Mouse (Mus musculus) urinary bladder, postnatal 36 days (tissue): Measurements from ENCODE around the gene St6galnac6.
A peak's percentile ranks its signal among the peaks of the same experiment; 100 is the strongest.

Experiments used
- DNase-seq, 2 experiments: peaks; one replicate each; pipeline ENCODE4 v3.0.0; 2022; ENCODE audit warnings: low spot score in 2 of 2, mixed read lengths in 1 of 2

The St6galnac6 gene

DNA sequence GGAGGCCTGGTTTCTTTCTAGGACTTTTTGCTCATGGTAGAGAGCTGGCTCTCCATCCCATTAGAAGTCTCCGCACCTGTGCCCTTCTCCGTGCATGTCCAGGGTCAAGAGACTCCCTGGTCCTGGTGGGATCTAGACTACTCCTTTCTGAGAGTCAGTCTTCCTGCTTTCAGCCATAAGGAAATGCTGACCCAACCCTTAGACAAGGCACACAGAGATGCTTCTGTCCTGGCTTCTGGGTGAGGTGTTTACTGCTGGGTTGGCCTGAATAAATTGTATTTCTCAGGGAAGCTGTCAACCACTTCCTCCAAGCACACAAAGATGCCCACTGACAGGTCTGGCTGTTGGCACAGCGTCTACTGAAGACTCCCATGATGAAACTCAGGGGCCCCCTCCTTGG, at the start of gene St6galnac6:
Gene St6galnac6 (plus strand): TSS at position 301 of the 400 bp plus-strand sequence.
- no peak for DNase-seq

DNA sequence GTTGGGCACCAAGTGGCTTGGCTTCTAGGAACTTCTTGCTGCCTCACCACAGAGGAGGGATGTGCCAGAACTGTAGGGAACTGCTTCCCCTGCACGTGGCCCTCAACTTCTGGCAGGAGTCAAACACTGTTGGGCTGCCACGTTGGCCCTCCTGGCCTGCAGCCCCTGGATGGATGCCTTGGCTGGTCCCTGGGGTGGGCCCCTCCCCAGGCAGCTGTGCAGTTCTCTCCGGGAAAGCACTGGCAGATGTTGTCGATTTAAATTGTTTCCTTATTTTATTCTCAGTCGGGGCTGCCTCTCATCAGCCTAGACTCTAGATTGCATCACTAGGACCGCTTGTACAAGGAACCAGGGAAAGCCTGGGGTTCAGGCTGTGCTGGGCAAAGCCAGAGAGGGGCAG, 49.7 kb upstream of the St6galnac6 start:
- peak in 1 of 2 experiments; percentile 83 for DNase-seq

DNA sequence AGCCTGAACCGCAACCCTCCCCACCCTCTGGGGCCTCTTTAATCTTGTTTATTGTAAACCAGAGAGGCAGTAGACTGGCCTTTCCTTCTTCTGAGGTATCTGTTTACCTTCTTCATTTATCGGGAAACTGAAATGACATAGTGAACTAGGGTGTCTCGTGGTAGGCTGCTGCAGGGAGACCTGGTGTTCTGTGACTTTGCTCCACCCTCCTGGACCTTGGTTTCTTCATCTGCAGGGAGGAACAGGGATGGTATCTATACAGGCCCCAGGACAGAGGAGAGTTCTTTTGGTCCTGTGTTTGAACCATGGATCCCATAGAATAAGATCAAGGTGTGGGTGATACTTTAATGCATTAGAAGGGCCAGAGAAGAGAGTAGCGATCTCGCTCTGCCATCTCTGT, 48.3 kb upstream of the St6galnac6 start:
- DNase-seq: no peak

DNA sequence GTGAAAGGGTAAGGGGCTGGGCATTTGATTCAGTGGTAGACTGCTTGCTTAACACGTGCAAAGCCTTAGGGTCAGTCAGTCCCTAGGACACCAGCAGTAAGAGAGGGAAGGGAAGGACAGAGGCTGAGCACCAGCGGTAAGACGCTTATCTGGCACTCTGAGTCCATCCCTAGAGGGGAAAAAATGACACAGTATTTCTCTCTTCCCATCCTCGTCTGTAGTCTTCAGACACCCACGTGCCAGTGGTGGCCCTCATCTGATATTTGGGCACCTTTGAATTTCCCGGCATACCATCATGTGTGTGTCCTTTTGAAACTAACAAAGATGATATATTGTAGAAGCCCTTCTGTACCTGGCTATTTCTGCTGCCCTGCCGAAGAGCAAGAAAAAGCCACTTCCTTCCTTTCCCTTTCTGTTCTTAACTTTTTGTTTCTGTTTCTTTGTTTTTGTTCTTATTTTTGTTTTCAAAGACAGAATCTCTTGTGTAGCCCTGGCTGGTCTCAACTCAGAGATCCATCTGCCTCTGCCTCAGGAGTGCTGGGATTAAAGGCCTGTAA, 45.8 kb upstream of the St6galnac6 start:
- DNase-seq: no peak

DNA sequence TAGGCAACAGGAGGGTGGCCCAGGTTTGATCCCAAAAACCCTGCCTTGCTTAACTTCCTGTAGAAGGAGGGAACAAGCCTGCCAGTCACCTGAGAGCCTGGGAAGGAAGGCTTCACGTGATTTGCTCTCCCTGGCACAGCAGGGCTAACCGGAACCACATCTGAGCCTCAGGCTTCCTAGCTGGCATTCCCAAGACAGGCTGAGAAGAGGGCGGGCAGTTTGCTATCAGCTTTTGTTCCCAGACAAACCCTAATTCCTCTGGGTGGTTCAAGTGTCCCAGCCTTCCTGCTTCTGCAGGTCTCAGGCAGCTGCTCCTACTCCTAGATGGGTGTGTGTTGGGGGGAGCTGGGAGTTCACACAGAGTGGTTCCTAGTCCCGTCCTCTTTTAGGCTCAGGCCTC, 44.0 kb upstream of the St6galnac6 start:
- DNase-seq: no peak

DNA sequence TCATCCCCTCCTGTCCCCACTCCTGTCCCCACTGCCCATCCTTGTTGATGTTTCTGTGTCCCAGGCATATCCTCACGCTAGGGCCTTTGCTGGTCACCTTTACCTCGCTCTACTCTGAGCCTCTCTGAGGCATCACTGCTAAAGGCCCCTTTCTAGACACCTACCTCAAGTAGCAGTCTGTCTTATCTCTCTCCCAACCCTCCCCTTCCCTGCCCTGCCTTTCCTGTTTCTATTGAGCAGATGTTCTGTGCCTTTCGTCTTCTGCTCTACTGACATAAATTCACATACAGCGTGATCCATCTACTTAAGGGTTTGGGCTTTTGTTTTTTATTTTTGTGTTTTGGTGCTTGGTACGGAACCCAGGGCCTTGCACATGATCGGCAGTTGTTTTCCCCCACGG, 43.5 kb upstream of the St6galnac6 start:
- DNase-seq: no peak

DNA sequence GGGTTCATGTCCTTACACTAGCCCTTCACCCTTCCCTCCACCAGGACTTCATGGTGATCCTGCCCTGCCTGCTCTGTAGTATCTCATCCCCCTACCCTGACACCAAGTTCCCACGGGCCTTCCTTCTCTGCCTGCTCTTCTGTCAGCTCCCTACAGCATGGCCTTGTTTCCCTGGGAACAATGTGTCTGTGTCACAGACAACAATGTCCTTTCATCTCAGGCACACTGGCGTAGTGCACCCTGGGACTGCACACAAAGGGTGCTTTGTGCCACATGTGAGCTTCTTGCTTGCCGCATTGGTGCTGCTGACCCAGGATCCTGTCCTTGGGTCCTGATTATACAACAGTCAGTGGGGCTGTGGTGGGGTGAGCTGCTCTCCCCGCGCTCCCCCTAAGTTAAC, 39.9 kb upstream of the St6galnac6 start:
- no peak for DNase-seq

DNA sequence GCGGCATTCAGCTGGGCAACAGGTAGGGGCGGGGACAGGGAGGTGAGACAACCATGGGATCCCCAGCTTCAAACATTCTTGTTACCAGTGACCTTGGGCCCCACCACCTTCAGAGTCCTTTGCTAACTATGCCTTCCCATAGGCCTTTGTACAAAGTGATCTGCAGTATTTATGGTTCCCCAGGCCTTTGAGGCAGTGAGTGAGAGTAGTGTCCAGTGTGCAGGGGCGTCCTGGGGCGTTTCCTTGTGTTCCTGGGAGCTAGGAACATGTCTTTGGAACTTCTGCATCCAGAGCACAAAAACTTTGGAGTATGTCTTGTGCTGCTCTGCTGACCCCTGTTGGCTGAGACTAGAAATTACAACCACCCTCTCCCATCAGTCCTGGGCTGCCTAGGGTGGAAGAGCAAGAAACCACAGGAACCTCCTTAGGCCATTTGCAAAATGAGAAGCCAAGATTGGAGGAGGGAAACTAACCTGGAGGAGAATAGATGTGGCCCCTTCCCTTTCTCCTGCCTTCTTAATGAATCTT, 32.9 kb upstream of the St6galnac6 start:
- DNase-seq: peak; percentile 58 to 63

DNA sequence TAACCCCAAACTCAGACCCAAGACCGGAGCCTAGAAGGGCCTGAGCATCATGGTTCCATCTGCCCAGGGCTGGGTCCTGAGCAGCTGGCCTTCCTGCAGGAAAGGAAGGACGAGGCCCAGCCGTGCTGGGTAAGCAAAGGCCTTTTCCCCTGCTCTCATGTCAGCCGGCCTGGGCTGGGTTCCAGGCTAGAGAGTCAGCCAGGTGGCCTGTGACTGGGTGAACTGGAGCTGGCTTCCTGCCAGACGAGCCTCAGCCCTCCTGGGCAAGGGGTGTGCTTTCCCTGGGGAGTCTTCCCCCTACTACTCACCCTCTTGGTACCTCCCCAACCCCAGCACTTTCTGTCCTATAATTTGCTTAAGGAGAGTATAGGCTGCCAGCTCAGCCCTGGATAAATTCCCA, 31.4 kb upstream of the St6galnac6 start:
- no peak for DNase-seq

DNA sequence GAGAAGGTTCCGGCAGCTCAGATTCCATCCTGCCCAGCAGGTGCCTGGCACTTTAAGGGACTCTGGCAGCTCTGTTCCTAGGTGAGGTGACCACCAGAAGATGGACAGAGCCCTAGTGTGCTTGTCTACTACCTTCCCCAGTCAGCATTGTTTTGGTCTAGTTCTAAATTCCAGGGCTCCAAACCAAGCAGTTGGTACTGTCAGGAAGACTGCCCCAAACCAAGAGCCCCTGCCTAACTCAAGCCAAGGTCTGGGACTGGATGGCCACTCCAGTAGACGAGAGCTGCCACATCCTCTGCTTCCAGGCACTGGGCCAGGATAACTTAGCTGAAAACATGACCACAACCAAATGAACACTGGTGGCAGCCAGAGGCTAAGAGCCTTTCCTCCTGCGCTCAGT, 30.6 kb upstream of the St6galnac6 start:
- no peak for DNase-seq

DNA sequence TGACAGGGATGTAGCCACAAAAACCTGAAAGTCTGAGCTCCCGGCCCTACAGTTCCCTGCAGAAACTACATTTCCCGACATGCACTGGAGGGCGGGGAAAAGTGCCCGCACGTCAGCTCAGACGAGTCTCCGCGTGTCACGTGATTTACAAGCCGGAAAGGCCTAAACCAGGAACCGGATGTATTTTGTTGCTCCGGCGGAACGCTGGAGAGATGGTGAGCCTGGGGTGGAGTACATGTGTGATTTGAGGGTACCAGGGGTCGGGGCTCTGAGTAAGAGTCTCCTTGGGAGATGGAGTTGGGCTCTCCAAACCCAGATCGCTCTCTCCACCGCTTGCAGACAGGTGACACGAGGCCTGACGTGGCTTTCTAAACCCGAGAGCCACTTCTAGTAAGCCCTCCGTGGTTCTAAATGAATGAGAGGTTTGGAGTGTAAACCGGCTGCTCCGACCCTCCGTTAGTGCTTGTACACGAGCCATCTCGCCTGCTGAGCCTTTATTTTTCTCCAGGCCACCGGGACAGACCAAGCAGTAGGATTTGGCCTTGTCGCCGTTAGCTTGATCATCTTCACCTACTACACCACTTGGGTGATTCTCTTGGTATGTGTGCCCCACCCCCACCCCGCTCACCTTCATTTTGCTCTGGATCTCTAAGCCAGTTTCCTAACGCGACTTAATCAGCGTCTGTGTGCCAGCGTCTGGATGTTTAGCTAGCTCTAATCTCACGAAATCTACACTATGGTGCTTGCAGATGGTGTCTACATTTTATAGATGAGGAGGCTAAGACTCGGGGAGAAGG, 28.6 kb upstream of the St6galnac6 start, which contains the start of gene Dpm2:
Gene Dpm2 (plus strand): TSS at position 161 of the 797 bp plus-strand sequence.
- peak; percentile 81 to 91 for DNase-seq

DNA sequence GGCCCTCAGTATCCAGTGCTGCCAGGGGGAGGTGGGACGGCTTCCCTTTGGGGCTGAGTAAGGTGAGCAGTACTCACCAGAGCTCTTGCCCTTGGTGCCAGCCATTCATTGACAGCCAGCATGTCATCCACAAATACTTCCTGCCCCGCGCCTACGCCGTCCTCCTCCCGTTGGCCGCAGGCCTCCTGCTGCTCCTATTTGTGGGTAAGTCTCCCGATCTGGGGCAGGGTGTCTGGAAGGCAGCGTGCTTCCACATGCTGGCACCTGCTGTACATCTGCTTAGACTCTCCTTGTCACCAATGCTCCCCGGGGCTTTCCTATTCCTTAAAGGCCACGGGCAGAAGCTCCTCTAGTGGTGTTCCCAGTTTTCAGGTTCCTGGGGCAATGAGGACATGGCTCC, 27.3 kb upstream of the St6galnac6 start:
- DNase-seq: no peak

DNA sequence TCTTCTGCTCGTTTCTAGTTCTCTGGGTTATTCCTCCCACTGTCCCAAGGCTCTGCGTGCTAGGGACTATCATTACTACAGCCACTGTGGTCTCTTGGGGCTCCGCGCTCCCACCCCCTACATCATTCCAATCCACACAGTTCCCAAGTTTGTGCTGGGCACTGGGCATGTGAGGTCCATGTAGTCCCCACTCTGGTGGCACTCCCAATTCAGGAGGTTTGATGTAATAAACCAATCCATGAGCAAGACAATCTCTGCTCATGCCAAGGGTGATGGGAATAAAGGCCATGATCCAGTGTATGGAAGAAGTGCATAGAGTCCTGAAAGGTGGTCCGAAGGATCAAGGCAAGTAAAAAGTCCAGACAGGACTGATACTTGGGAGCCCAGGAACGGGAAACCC, 25.0 kb upstream of the St6galnac6 start, which contains the start of gene Pip5kl1:
Gene Pip5kl1 (plus strand): TSS at position 301 of the 400 bp plus-strand sequence.
- DNase-seq: no peak

DNA sequence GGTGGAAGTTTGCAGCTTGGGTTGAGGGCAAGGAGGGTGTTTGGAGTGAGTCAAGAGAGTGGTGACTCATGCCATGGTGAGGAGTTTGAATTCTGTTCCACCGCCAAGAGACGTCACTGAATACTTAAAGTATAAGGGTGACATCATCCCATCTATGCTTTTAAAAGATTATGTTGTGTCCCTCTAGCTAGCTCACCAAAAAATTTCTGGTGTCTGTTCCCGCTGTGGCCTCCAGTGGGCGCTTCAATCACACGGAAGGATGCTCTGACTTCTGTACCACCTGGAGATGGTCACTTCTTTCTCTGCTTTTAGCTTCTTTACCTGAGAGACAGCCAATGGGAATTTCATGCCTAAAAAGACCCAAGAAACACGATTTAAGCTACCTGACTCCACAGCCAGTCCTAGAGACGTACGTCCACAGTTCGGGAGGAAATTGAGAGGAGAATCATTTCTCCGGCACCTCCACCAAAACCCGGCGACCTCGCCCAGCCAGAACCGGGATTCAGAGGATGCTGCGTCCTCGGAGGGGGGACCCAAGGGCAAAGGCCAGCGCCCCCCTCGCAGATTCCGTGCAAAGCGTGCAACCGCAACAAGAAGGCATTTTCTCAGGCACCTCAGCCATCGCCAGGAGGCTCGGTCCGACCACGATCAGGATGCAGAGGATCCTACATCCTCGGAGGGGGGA, 24.5 kb upstream of the St6galnac6 start:
- DNase-seq: peak in 1 of 2 experiments; percentile 40

DNA sequence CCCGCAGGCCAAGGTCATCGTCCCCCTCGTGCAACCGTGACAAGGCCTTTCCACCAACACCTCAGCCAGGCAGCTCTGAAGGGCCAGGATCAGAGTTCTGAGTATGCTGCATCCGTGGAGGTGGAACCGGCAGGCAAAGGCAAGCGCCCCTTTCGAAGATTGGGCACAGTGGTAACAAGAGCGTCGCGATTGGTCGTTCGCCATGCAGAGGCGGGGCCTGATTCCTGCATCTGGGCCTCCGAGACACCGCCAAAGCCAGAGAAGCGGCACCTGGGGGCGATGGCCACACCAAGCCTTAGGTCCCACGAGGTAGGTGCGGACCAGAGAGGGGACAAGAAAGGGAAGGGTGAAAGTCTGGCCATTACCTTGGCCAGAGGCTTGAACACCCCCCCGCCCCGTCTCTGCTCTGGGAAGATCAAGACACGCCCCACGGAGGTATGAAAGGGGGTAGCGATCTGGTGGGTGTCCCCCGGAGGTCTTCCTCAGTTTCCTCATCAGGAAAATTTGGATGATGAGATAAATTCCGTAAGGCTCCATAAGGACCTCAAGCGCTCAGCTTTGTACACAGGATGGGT, 23.8 kb upstream of the St6galnac6 start, which contains the start of gene 9430097D07Rik:
Gene 9430097D07Rik (minus strand): TSS at position 99 of the 575 bp plus-strand sequence.
- DNase-seq: no peak

DNA sequence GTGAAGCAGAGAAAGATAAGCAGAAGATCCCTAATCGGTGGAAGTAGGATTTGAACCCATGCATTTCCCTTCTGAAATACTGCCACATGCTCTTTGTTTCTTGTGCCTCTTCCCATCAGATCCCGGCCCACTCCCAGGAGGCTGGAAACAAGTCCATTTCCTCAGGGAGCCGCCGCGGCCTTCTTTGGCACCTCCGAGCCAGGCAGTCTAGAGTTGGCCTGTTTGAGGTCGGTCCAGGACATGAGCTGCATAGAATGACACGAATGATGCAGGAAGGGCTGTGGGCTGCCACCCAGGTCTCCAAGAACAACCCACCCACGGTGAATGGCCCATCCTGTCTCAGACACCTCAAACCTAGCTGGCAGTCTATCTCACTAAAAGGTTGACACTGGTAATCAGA, 23.0 kb upstream of the St6galnac6 start:
- no peak for DNase-seq

DNA sequence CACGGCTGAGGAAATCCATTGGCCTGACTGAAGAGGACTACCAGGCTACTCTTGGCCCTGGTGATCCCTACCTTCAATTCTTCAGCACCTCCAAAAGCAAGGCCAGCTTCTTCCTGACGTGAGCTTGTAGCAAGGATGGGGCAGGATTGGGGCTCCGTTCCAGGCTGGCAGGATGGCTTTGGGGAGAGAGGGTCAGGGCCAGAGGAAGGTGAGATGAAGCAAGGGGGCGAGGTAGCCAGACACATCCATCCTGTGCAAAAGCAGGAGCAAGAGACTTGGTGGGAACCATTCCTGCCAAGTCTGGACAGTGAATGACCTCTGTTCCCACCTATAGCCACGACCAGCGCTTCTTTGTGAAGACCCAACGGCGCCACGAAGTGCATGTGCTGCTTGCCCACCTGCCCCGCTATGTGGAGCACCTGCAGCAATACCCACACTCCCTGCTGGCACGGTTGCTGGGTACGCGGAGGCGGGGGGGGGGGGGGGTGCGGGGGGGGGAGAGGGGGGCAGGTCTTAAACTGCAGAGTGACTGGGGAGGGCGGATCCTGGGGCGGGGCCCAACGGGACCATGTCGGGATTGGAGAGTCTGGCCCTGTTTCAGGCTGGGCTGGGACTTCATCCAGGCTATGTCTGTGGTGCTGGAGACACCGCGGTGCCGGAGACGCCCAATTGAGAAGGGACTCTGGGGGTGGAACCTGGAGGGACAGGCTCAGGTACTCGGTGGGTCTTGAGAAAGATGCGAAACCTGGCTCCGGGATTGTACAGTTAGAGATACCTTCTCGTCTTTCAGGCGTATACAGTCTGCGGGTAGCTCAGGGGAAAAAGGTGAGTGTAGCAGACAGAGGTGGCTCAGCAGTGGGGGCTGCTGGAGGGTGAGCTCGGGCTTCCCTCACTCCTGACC, 21.1 kb upstream of the St6galnac6 start:
- DNase-seq: peak in 1 of 2 experiments; percentile 41

DNA sequence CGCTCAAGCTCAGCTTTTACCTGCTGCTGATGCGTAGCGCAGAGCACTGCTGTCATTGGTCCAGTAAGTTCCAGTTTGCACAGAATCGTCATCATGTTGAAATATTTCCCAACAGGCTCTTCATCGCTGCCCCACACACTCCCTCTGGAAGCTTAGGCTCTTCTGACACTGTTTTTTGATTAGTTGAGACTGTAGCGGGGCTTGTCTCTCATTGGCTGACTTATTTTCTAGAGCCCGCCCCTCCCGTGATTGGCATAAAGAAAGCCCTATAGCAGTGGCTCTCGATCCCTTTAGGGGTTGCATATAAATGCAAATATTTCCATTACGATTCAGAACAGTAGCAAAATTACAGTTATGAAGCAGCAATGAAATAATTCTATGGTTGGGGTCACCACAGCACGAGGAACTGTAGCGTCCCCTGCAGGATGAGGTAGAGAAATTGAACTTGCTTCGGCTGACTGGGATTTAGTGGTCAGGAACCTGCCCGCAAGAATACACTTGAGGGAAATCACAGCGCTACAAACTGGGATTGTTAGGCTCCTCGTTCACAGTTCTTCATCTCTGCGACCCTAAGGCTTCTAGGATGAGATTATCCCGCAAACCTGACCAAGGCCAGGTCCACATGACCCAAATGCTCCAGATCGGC, 17.9 kb upstream of the St6galnac6 start:
- no peak for DNase-seq

DNA sequence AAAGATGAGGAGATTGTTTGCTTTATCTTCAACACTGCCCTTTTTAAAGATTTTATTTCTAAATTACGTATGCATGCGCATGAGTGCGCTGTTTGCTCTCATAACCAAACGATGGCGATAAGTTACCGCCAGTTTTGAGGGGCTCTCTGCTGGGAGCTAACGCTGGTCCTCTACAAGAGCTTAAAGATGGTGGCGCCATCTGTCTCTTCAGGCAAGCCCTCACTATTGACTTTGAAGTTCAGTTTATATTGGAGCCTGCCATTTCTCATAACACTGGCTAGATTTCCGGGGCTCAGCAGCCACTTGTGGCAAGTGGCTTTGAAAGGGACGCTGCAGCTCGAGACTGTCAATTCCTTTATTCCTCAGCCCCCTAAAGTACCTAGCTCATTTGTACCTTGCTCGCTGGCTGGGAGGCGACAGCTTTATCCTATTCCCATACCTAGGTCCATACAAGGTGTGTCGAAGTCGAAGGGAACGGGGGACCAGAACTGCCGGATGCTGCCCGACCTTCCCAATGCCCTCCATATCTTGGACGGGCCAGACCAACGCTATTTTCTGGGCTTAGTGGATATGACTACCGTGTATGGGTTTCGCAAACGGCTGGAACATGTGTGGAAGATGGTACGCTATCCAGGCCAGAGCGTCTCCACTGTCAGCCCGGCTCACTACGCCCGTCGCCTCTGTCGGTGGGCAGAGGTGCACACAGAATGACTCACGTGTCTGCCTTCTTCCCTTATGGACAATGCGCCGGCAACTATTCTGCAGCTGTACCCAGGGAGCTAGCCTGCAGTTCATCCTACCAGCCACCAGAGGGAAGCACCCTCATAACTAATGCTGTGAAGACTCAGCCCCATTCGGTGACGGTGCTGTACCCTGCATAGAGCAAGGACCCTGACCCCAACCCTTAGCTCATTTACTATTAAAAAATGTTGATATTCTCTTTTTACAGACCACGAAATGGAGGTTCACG, 16.4 kb upstream of the St6galnac6 start:
- DNase-seq: peak; percentile 68 to 76
